Mouse (Mus musculus) cerebellum, adult 11-12 months (tissue): ENCODE results near the gene Gm3127.
"Not testable (repeated sequence)": the region's sequence is repeated elsewhere in the genome, so short reads cannot be mapped to it uniquely, and the experiment has no call there.

ENCODE experiments used
- DNase-seq: peaks from one replicate; pipeline ENCODE4 v3.0.0; 2022

Gm3127 gene

GRCm38 (mm10) chr14:4164730-4165129 is at the start of gene Gm3127:
TSS of gene Gm3127 (plus strand) at chr14:4165030.
- not testable (repeated sequence) for DNase-seq

GRCm38 (mm10) chr14:4141646-4142045 is 23.2 kb upstream of the Gm3127 start:
- not testable (repeated sequence) for DNase-seq

- DNase-seq: not testable (repeated sequence)
Measured at GRCm38 (mm10) chr14:4182030-4182429, 17.2 kb downstream of the Gm3127 start.

- peak; percentile 2 for DNase-seq
Measured at GRCm38 (mm10) chr14:4182491-4183210, 17.8 kb downstream of the Gm3127 start, which contains the start of gene Gm2974. TSS of gene Gm2974 (plus strand) at chr14:4182576.

GRCm38 (mm10) chr14:4183375-4183774 is 18.5 kb downstream of the Gm3127 start:
- DNase-seq: not testable (repeated sequence)
